Comparison of ENCODE assay signal across 8 mouse cellular contexts in the genomic region with DNA sequence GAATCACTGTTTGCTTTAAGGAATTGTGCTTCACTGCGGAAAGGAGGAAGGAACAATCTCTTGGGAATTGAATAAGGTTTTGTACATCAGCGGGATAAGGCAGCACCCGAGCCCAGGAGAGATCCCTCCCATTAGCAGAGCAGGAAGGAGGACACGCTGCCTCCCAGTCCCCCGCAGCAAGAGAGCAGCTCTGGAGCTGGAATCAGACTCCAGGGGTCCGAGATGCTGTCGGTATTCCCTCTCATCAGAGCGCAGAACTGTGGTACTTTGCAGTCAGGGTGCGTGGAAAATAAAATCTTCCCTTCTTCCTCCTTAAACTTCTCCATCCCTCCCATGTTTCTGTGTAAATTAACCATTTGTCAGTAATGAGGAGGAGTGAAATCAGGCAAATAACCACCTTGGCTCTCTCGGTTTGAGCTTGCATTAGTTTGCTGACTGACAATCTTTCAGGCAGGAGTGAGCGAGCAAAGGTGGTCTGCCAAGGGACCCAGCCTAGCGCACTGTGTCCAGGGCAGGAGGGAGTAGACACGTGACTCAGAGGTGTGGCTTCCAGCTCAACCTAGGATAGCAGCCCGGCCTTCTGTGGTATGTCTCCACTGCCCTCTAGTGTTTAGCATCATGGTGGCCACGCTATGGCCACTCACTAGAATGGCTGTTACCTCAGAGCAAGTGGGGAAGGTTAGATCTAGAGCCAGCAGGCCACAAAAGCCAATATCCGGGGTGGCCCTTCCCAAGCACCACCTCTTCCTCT. TPM values are rescaled to one million over a fixed set of nuclear protein-coding genes. Genes with fewer than 3 reads are reported as not detected.
DNase-seq lines count a peak whose midpoint lies in the region; ATAC-seq and TF ChIP-seq lines count a peak whose summit lies in the region.

No protein-coding gene starts in this region.

- peak overlapping the region; percentile 44 for H3K9ac ChIP-seq in ES-Bruce4 (ENCODE audit: low read depth, poor library complexity, severe bottlenecking)
- H3K9ac ChIP-seq in heart, embryonic 16.5 days (ENCODE audit: low read length), result peak overlapping the region; percentile 69
- H3K9ac ChIP-seq in liver, embryonic 15.5 days, result no peak overlapping the region
- H3K9ac ChIP-seq in neural tube, embryonic 11.5 days (ENCODE audit: low read length), result no peak overlapping the region

- DNase-seq in brain, embryonic 14.5 days (ENCODE audit: low read depth), result peak; percentile 89
- peak; percentile 82 for DNase-seq in kidney, postnatal 10 days
- peak; percentile 81 for DNase-seq in neural tube, embryonic 11.5 days (ENCODE audit: low spot score)
- peak; percentile 2 for DNase-seq in thymus, postnatal 25 days

- no peaks in the 10 kb centered on the region for H3K9me3 ChIP-seq in ES-Bruce4 (replicated peaks; ENCODE audit: control insufficient read depth, insufficient read depth, low read length, poor library complexity, severe bottlenecking)
- H3K9me3 ChIP-seq in heart, embryonic 16.5 days (replicated peaks; ENCODE audit: control insufficient read depth, low read length), result 0 out of 2 replicates have a peak, but pooled peaks cover 2% of the 10 kb centered on the region
- no peaks in the 10 kb centered on the region for H3K9me3 ChIP-seq in liver, embryonic 15.5 days (replicated peaks)
- H3K9me3 ChIP-seq in neural tube, embryonic 11.5 days (ENCODE audit: control insufficient read depth, low read length), result no peaks in the 10 kb centered on the region

- H3K36me3 ChIP-seq in ES-Bruce4 (ENCODE audit: control insufficient read depth, insufficient read depth, low read length, poor library complexity, severe bottlenecking), result peaks cover 4% of the 10 kb centered on the region; the same call in 1 of the 2 replicates
- H3K36me3 ChIP-seq in heart, embryonic 16.5 days (ENCODE audit: control insufficient read depth, insufficient read depth), result peaks cover 5% of the 10 kb centered on the region; the same call in 1 of the 2 replicates
- no peaks in the 10 kb centered on the region for H3K36me3 ChIP-seq in liver, embryonic 15.5 days (replicated peaks)
- H3K36me3 ChIP-seq in neural tube, embryonic 11.5 days (ENCODE audit: control insufficient read depth, insufficient read depth, low read length), result no peaks in the 10 kb centered on the region

- TF ChIP-seq POLR2A in ES-Bruce4 (IDR thresholded peaks at IDR 0.05; ENCODE audit: insufficient read depth, low read length), result no peak
- TF ChIP-seq POLR2A in brain, embryonic 14.5 days (IDR thresholded peaks at IDR 0.05; ENCODE audit: borderline replicate concordance, extremely low read depth, insufficient read depth, insufficient read length, poor library complexity, severe bottlenecking), result no peak
- peak; percentile 51 for TF ChIP-seq POLR2A in embryonic fibroblast, embryonic 13.5 days (IDR thresholded peaks at IDR 0.05; ENCODE audit: low read depth, low read length)

- no peaks in the 10 kb centered on the region for H3K4me1 ChIP-seq in ES-Bruce4 (ENCODE audit: control insufficient read depth, insufficient read depth, low read length)
- no peaks in the 10 kb centered on the region for H3K4me1 ChIP-seq in embryonic fibroblast, embryonic 13.5 days (ENCODE audit: control insufficient read depth, insufficient read depth, low read length)
- H3K4me1 ChIP-seq in heart, embryonic 16.5 days (ENCODE audit: control insufficient read depth, insufficient read depth, low read length), result 0 out of 2 replicates have a peak, but pooled peaks cover 4% of the 10 kb centered on the region
- peaks cover 8% of the 10 kb centered on the region; the same call in 1 of the 2 replicates for H3K4me1 ChIP-seq in liver, embryonic 15.5 days (replicated peaks)
- H3K4me1 ChIP-seq in neural tube, embryonic 11.5 days (ENCODE audit: control insufficient read depth, insufficient read depth, low read length), result no peaks in the 10 kb centered on the region

- ATAC-seq in heart, embryonic 16.5 days (replicated peaks; ENCODE audit: extremely low read depth, insufficient read depth, low FRiP score), result peak; percentile 96
- peak; percentile 86 for ATAC-seq in liver, embryonic 15.5 days (ENCODE audit: insufficient read depth)
- ATAC-seq in neural tube, embryonic 11.5 days (ENCODE audit: insufficient read depth, low FRiP score, low TSS enrichment), result peak; percentile 99

- 5% methylated on average over 16 of the region's 16 CpGs for WGBS in heart, embryonic 16.5 days
- 14% methylated on average over 16 of the region's 16 CpGs for WGBS in liver, embryonic 15.5 days (ENCODE audit: insufficient replicate concordance)
- WGBS in neural tube, embryonic 11.5 days, result 2% methylated on average over 16 of the region's 16 CpGs

- TF ChIP-seq CTCF in ES-Bruce4 (IDR thresholded peaks at IDR 0.05; ENCODE audit: low read depth, low read length), result peak; percentile 90
- peak; percentile 86 for TF ChIP-seq CTCF in brain, embryonic 14.5 days (IDR thresholded peaks at IDR 0.05; ENCODE audit: borderline replicate concordance, extremely low read depth, insufficient read depth, insufficient read length)
- TF ChIP-seq CTCF in embryonic fibroblast, embryonic 13.5 days (IDR thresholded peaks at IDR 0.05; ENCODE audit: borderline replicate concordance, insufficient read depth, low read length), result peak; percentile 74; the same call in 1 of the 2 replicates

- H3K27ac ChIP-seq in ES-Bruce4 (ENCODE audit: insufficient read depth, low read length), result no peak overlapping the region
- no peak overlapping the region for H3K27ac ChIP-seq in embryonic fibroblast, embryonic 13.5 days (ENCODE audit: insufficient read depth, low read length)
- H3K27ac ChIP-seq in heart, embryonic 16.5 days (ENCODE audit: low read length), result no peak overlapping the region
- no peak overlapping the region for H3K27ac ChIP-seq in liver, embryonic 15.5 days (replicated peaks)
- H3K27ac ChIP-seq in neural tube, embryonic 11.5 days (ENCODE audit: low read depth, low read length), result no peak overlapping the region

- TF ChIP-seq EP300 in ES-Bruce4 (IDR thresholded peaks at IDR 0.05; ENCODE audit: insufficient read depth, low read depth, low read length), result 0 out of 2 replicates have a peak, but pooled peaks have one; percentile 52

- H3K27me3 ChIP-seq in ES-Bruce4 (ENCODE audit: control insufficient read depth, insufficient read depth, low read length, poor library complexity, severe bottlenecking), result no peaks in the 10 kb centered on the region
- no peaks in the 10 kb centered on the region for H3K27me3 ChIP-seq in heart, embryonic 16.5 days (ENCODE audit: control insufficient read depth, insufficient read depth, low read length)
- H3K27me3 ChIP-seq in liver, embryonic 15.5 days, result no peaks in the 10 kb centered on the region
- no peaks in the 10 kb centered on the region for H3K27me3 ChIP-seq in neural tube, embryonic 11.5 days (ENCODE audit: control insufficient read depth, insufficient read depth, low read length)

- H3K4me3 ChIP-seq in ES-Bruce4 (ENCODE audit: low read depth, low read length), result peak overlapping the region; percentile 36; the same call in 1 of the 2 replicates
- peak overlapping the region; percentile 18; the same call in 1 of the 2 replicates for H3K4me3 ChIP-seq in embryonic fibroblast, embryonic 13.5 days (ENCODE audit: insufficient read depth, low read length)
- peak overlapping the region; percentile 43 for H3K4me3 ChIP-seq in heart, embryonic 16.5 days (ENCODE audit: low read length)
- H3K4me3 ChIP-seq in liver, embryonic 15.5 days (replicated peaks), result no peak overlapping the region
- peak overlapping the region; percentile 25 for H3K4me3 ChIP-seq in neural tube, embryonic 11.5 days (ENCODE audit: low read depth, low read length)

- H3K4me2 ChIP-seq in heart, embryonic 16.5 days (ENCODE audit: low read depth, low read length), result peak overlapping the region; percentile 72
- H3K4me2 ChIP-seq in liver, embryonic 15.5 days, result peak overlapping the region; percentile 36
- H3K4me2 ChIP-seq in neural tube, embryonic 11.5 days (ENCODE audit: low read depth), result peak overlapping the region; percentile 56

RNA-seq across cellular contexts. Expression of a gene that starts 15.4 kb away (rescaled TPM):
- polyA plus RNA-seq in ES-Bruce4 (2011; ENCODE audit: insufficient read depth, insufficient read length, low read depth, missing spikeins), result 0.31 TPM in 1 of 2 replicates, not detected in the other
- polyA plus RNA-seq in brain, embryonic 14.5 days (2012; rRNA removed), result 0.86 and 1.2 TPM in 2 replicates
- polyA plus RNA-seq in embryonic fibroblast, embryonic 13.5 days (2011; ENCODE audit: insufficient read length, low read depth, missing spikeins), result not detected in 2 replicates
- polyA plus RNA-seq in heart, embryonic 16.5 days (2015; fragmentation: Nextera tagmentation; extraction: Ambion mirVana), result 0.42 and 0.57 TPM in 2 replicates
- 0.43 and 0.44 TPM in 2 replicates for polyA plus RNA-seq in liver, embryonic 15.5 days (2015; fragmentation: Nextera tagmentation; extraction: Ambion mirVana)
- 0.12 and 0.16 TPM in 2 replicates for polyA plus RNA-seq in neural tube, embryonic 11.5 days (2014; fragmentation: Nextera tagmentation; extraction: Ambion mirVana)

RNA-seq across cellular contexts. Expression of a gene that starts 33.4 kb away (rescaled TPM):
- 1.1 and 1.3 TPM in 2 replicates for polyA plus RNA-seq in ES-Bruce4 (2011; ENCODE audit: insufficient read depth, insufficient read length, low read depth, missing spikeins)
- polyA plus RNA-seq in brain, embryonic 14.5 days (2012; rRNA removed), result 6.4 and 11.9 TPM in 2 replicates
- polyA plus RNA-seq in embryonic fibroblast, embryonic 13.5 days (2011; ENCODE audit: insufficient read length, low read depth, missing spikeins), result 0.12 and 0.46 TPM in 2 replicates
- polyA plus RNA-seq in heart, embryonic 16.5 days (2015; fragmentation: Nextera tagmentation; extraction: Ambion mirVana), result 0.11 and 0.14 TPM in 2 replicates
- 0.05 and 0.08 TPM in 2 replicates for polyA plus RNA-seq in liver, embryonic 15.5 days (2015; fragmentation: Nextera tagmentation; extraction: Ambion mirVana)
- 0.54 and 1.1 TPM in 2 replicates for polyA plus RNA-seq in neural tube, embryonic 11.5 days (2014; fragmentation: Nextera tagmentation; extraction: Ambion mirVana)

Comparison
In these comparisons a context has a peak if more than half of its experiments do, and no peak if none do; other contexts are left out.
1. H3K9ac ChIP-seq: peak in ES-Bruce4 (single experiment) and heart, embryonic 16.5 days (single experiment); none in liver, embryonic 15.5 days (single experiment) and neural tube, embryonic 11.5 days (single experiment).
2. DNase-seq: peak in every context shown above with its lines; median percentile 89 in brain, embryonic 14.5 days; 82 in kidney, postnatal 10 days; 81 in neural tube, embryonic 11.5 days; 2 in thymus, postnatal 25 days.
3. Peak in every context shown above with its lines, with median percentiles within 50 percentile points of each other: CTCF ChIP-seq, ATAC-seq and H3K4me2 ChIP-seq.